Mouse (Mus musculus) common myeloid progenitor, adult 5-6 weeks (primary cell): ENCODE data around the gene Dtx3. TPM values are rescaled to one million over a fixed set of nuclear protein-coding genes. Genes with fewer than 3 reads are reported as not detected.

Experiments
- ATAC-seq: replicated peaks from 2 replicates; pipeline ENCODE4 v1.8.0; 2016; ENCODE audit warnings: low read depth, mild to moderate bottlenecking, moderate TSS enrichment, inconsistent platforms; ENCODE audit not compliant: poor library complexity, severe bottlenecking
- total RNA-seq: library from RNA; stranded (forward); fragments of 200-1000, 187-1606 nt; gene quantifications from 2 replicates; pipeline ENCODE4 v1.2.3, GENCODE M21; 2017

The Dtx3 gene
- total RNA-seq, 1 experiment from 2014 or later = 36.7 TPM

- ATAC-seq = no peak
Measured at GRCm38 (mm10) chr10:127145303-127145702, 50.2 kb downstream of the Dtx3 start.

GRCm38 (mm10) chr10:127144536-127144935 is 51.0 kb downstream of the Dtx3 start:
- ATAC-seq = no peak

GRCm38 (mm10) chr10:127143228-127143627 is 52.3 kb downstream of the Dtx3 start:
- no peak for ATAC-seq

- ATAC-seq = 0 out of 2 replicates have a peak, but pooled peaks have one; percentile 15
Measured at GRCm38 (mm10) chr10:127141500-127141899, 54.0 kb downstream of the Dtx3 start.

- no peak for ATAC-seq
Measured at GRCm38 (mm10) chr10:127140971-127141370, 54.6 kb downstream of the Dtx3 start.

Other genes with a start within 250 kb of the Dtx3 start
- 33.9 and 42.8 TPM in 2 replicates for gene Ctdsp2, start 217.0 kb downstream of the Dtx3 start, total RNA-seq
- gene Avil, start 195.0 kb downstream of the Dtx3 start, total RNA-seq = not detected in 2 replicates
- 40.2 and 42.3 TPM in 2 replicates for gene Tsfm, start 164.9 kb downstream of the Dtx3 start, total RNA-seq
- gene Mettl1, start 154.3 kb downstream of the Dtx3 start, total RNA-seq = 27.4 and 28.0 TPM in 2 replicates
- gene Eef1akmt3, start 154.2 kb downstream of the Dtx3 start, total RNA-seq = not detected in 2 replicates
- gene Cyp27b1, start 147.5 kb downstream of the Dtx3 start, total RNA-seq = 0.14 TPM in 1 of 2 replicates, not detected in the other
- 0.23 TPM in 1 of 2 replicates, not detected in the other for gene March9, start 135.5 kb downstream of the Dtx3 start, total RNA-seq
- 723 and 923 TPM in 2 replicates for gene Cdk4, start 132.2 kb downstream of the Dtx3 start, total RNA-seq
- 49.9 and 62.2 TPM in 2 replicates for gene Tspan31, start 125.5 kb downstream of the Dtx3 start, total RNA-seq
- 40.8 and 56.1 TPM in 2 replicates for gene Agap2, start 120.4 kb downstream of the Dtx3 start, total RNA-seq
- 159 TPM in 2 replicates for gene Os9, start 74.6 kb downstream of the Dtx3 start, total RNA-seq
- 56.5 TPM in 2 replicates for gene B4galnt1, start 30.5 kb downstream of the Dtx3 start, total RNA-seq
- 0.78 and 1.0 TPM in 2 replicates for gene Slc26a10, start 15.1 kb downstream of the Dtx3 start, total RNA-seq
- 9.7 and 16.4 TPM in 2 replicates for gene Arhgef25, start 5.6 kb downstream of the Dtx3 start, total RNA-seq
- 15.7 and 18.7 TPM in 2 replicates for gene Pip4k2c, start 15.9 kb upstream of the Dtx3 start, total RNA-seq
- 0.23 and 0.34 TPM in 2 replicates for gene Kif5a, start 67.6 kb upstream of the Dtx3 start, total RNA-seq
- gene Dctn2, start 70.6 kb upstream of the Dtx3 start, total RNA-seq = 88.5 and 108 TPM in 2 replicates
- 5.2 and 8.7 TPM in 2 replicates for gene Mbd6, start 93.3 kb upstream of the Dtx3 start, total RNA-seq
- gene Mars, start 116.1 kb upstream of the Dtx3 start, total RNA-seq = 181 and 187 TPM in 2 replicates
- 13.6 and 24.3 TPM in 2 replicates for gene Arhgap9, start 126.2 kb upstream of the Dtx3 start, total RNA-seq
- not detected in 2 replicates for gene Gli1, start 146.2 kb upstream of the Dtx3 start, total RNA-seq
- not detected in 2 replicates for gene Inhbe, start 158.7 kb upstream of the Dtx3 start, total RNA-seq
- not detected in 2 replicates for gene Inhbc, start 174.7 kb upstream of the Dtx3 start, total RNA-seq
- gene R3hdm2, start 184.6 kb upstream of the Dtx3 start, total RNA-seq = 46.5 and 126 TPM in 2 replicates